Mouse (Mus musculus) liver, postnatal 0 days (tissue): ENCODE measurements around the gene Saal1.

Source experiments
- CTCF ChIP-seq: sonication (generic); IDR thresholded peaks from 2 replicates; pipeline ENCODE4 v1.5.1; 2016; ENCODE audit warnings: antibody characterized with exemption, low read depth
- EP300 ChIP-seq: IDR thresholded peaks from 2 replicates; pipeline ENCODE4 v1.6.1; 2016; ENCODE audit warnings: antibody characterized with exemption, low read depth, mild to moderate bottlenecking

DNA sequence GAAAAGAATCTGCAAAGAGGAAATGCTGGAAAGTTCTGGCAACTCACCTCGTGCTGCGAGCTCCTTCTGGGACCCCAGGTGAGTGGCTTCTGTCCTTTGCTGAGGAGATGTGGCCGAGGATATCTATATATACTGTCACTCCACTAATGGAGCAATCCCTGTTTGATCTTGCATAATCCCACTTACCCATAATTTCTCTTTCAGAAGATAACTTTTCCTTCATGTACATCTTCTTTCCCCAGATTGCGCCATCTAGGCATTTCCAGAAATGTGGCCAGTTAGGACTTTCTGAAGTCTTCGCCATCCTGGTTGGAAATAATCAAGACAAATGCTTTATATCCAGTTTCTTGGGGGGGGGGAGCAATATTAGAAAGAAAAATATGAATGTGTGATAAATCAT is 5.1 kb upstream of the Saal1 start, which contains the start of gene Saa3:
- TF ChIP-seq CTCF (no peak), EP300 (no peak)
